Mouse (Mus musculus) forebrain, embryonic 11.5 days (tissue): ENCODE data around the gene Pip4k2a. TPM values are rescaled to one million over a fixed set of nuclear protein-coding genes. Genes with fewer than 3 reads are reported as not detected.

Experiments used
- ATAC-seq: fragments of 200-750 bp; cut with Nextera tagmentation; replicated peaks from 2 replicates; pipeline ENCODE4 v1.8.0; 2017; ENCODE audit warnings: moderate TSS enrichment; ENCODE audit not compliant: low FRiP score
- DNase-seq: peaks from one replicate; pipeline ENCODE4 v3.0.0-alpha.2; 2017; ENCODE audit warnings: low spot score
- H3K27ac ChIP-seq: fragments of 300-500 bp; sonication (generic); 2 replicates; pipeline ENCODE4 v1.5.1; 2014; ENCODE audit warnings: low read depth, low read length
- H3K27me3 ChIP-seq: fragments of 300-500 bp; sonication (generic); 2 replicates; pipeline ENCODE4 v1.6.1; 2014; ENCODE audit warnings: mild to moderate bottlenecking, low read length, mixed read lengths; ENCODE audit not compliant: control insufficient read depth, insufficient read depth
- H3K36me3 ChIP-seq: fragments of 300-500 bp; sonication (generic); 2 replicates; pipeline ENCODE4 v1.6.1; 2014; ENCODE audit warnings: mild to moderate bottlenecking, low read length, moderate library complexity, mixed read lengths; ENCODE audit not compliant: control insufficient read depth, insufficient read depth
- H3K4me1 ChIP-seq: fragments of 300-500 bp; sonication (generic); replicated peaks from 2 replicates; pipeline ENCODE4 v1.6.1; 2014; ENCODE audit warnings: low read length, mixed read lengths; ENCODE audit not compliant: control insufficient read depth, insufficient read depth
- H3K4me2 ChIP-seq: fragments of 300-500 bp; sonication (generic); 2 replicates; pipeline ENCODE4 v1.6.1; 2014; ENCODE audit warnings: low read depth, mild to moderate bottlenecking, low read length, moderate library complexity, mixed read lengths; ENCODE audit not compliant: severe bottlenecking
- H3K4me3 ChIP-seq: fragments of 300-500 bp; sonication (generic); 2 replicates; pipeline ENCODE4 v1.5.1; 2014; ENCODE audit warnings: low read depth, low read length
- H3K9ac ChIP-seq: fragments of 300-500 bp; sonication (generic); 2 replicates; pipeline ENCODE4 v1.6.1; 2014; ENCODE audit warnings: low read length
- H3K9me3 ChIP-seq: fragments of 300-500 bp; sonication (generic); 2 replicates; pipeline ENCODE4 v1.6.1; 2016; ENCODE audit warnings: low read length, mixed read lengths; ENCODE audit not compliant: control insufficient read depth
- WGBS: fragments of 180-500 bp; shearing (Covaris S2); extraction: QIAGEN DNeasy Blood & Tissue Kit; methylation state at CpG from one replicate; pipeline ENCODE4 v1.1.7; 2014; 5-methylcytosine and 5-hydroxymethylcytosine counted together
- polyA plus RNA-seq: library from polyadenylated mRNA; unstranded; fragments of >200 nt; fragmentation: Nextera tagmentation; extraction: Ambion mirVana; gene quantifications from 2 replicates; pipeline ENCODE4 v1.2.1, GENCODE M21; 2014

The Pip4k2a gene
- polyA plus RNA-seq, 1 experiment from 2014 or later = 9.2 TPM

GRCm38 (mm10) chr2:18855246-18855645 is 142.7 kb downstream of the Pip4k2a start:
- H3K4me2 ChIP-seq = no peak overlapping the region
- ATAC-seq = no peak
- DNase-seq = no peak
- no peak overlapping the region for H3K9ac ChIP-seq
- H3K36me3 ChIP-seq = no peaks in the 10 kb centered on the region
- H3K4me3 ChIP-seq = no peak overlapping the region
- no peaks in the 10 kb centered on the region for H3K9me3 ChIP-seq
- WGBS = 74% methylated on average over 8 of the region's 8 CpGs
- peaks cover 6% of the 10 kb centered on the region; the same call in 1 of the 2 replicates for H3K4me1 ChIP-seq
- H3K27me3 ChIP-seq = peaks cover 7% of the 10 kb centered on the region; the same call in 1 of the 2 replicates
- no peak overlapping the region for H3K27ac ChIP-seq

- no peaks in the 10 kb centered on the region for H3K36me3 ChIP-seq
- no peak for DNase-seq
- H3K27ac ChIP-seq = no peak overlapping the region
- no peaks in the 10 kb centered on the region for H3K27me3 ChIP-seq
- 92% methylated on average over 5 of the region's 5 CpGs for WGBS
- ATAC-seq = no peak
- no peaks in the 10 kb centered on the region for H3K9me3 ChIP-seq
- H3K4me1 ChIP-seq = peaks cover 4% of the 10 kb centered on the region; the same call in 1 of the 2 replicates
- H3K4me2 ChIP-seq = no peak overlapping the region
- H3K9ac ChIP-seq = no peak overlapping the region
- no peak overlapping the region for H3K4me3 ChIP-seq
These were observed 144.6 kb downstream of the Pip4k2a start for GRCm38 (mm10) chr2:18853345-18853744.

GRCm38 (mm10) chr2:18850657-18851056 is 147.3 kb downstream of the Pip4k2a start:
- H3K9me3 ChIP-seq = no peaks in the 10 kb centered on the region
- no peaks in the 10 kb centered on the region for H3K36me3 ChIP-seq
- DNase-seq (no peak), ATAC-seq (no peak)
- H3K4me1 ChIP-seq = no peaks in the 10 kb centered on the region
- H3K4me2 ChIP-seq = no peak overlapping the region
- 53% methylated on average over 8 of the region's 8 CpGs for WGBS
- no peak overlapping the region for H3K4me3 ChIP-seq
- no peaks in the 10 kb centered on the region for H3K27me3 ChIP-seq
- no peak overlapping the region for H3K9ac ChIP-seq
- H3K27ac ChIP-seq = no peak overlapping the region

GRCm38 (mm10) chr2:18848074-18848629 is 149.8 kb downstream of the Pip4k2a start:
- H3K4me1 ChIP-seq = no peaks in the 10 kb centered on the region
- 87% methylated on average over 5 of the region's 5 CpGs for WGBS
- H3K36me3 ChIP-seq = no peaks in the 10 kb centered on the region
- H3K27me3 ChIP-seq = no peaks in the 10 kb centered on the region
- ATAC-seq (no peak), DNase-seq (no peak)
- no peak overlapping the region for H3K4me2 ChIP-seq
- no peak overlapping the region for H3K4me3 ChIP-seq
- no peaks in the 10 kb centered on the region for H3K9me3 ChIP-seq
- H3K9ac ChIP-seq = no peak overlapping the region
- H3K27ac ChIP-seq = no peak overlapping the region

- ATAC-seq = no peak
These were observed 155.4 kb downstream of the Pip4k2a start for GRCm38 (mm10) chr2:18842527-18842926.

GRCm38 (mm10) chr2:18841051-18841450 is 156.9 kb downstream of the Pip4k2a start:
- no peak overlapping the region for H3K4me3 ChIP-seq
- 97% methylated on average over 8 of the region's 8 CpGs for WGBS

More at GRCm38 (mm10) chr2:18842527-18842926, 155.4 kb downstream of the Pip4k2a start:
- no peaks in the 10 kb centered on the region for H3K9me3 ChIP-seq
- no peaks in the 10 kb centered on the region for H3K4me1 ChIP-seq
- DNase-seq = no peak
- no peaks in the 10 kb centered on the region for H3K36me3 ChIP-seq
- H3K4me2 ChIP-seq = no peak overlapping the region
- no peak overlapping the region for H3K9ac ChIP-seq
- H3K4me3 ChIP-seq = no peak overlapping the region
- WGBS = 93% methylated on average over 6 of the region's 6 CpGs
- no peak overlapping the region for H3K27ac ChIP-seq
- no peaks in the 10 kb centered on the region for H3K27me3 ChIP-seq

GRCm38 (mm10) chr2:18839532-18839931 is 158.4 kb downstream of the Pip4k2a start:
- no peak overlapping the region for H3K4me2 ChIP-seq
- H3K27me3 ChIP-seq = no peaks in the 10 kb centered on the region
- no peaks in the 10 kb centered on the region for H3K36me3 ChIP-seq
- 89% methylated on average over 4 of the region's 4 CpGs for WGBS
- DNase-seq (no peak), ATAC-seq (no peak)
- no peak overlapping the region for H3K9ac ChIP-seq
- no peak overlapping the region for H3K27ac ChIP-seq
- H3K9me3 ChIP-seq = no peaks in the 10 kb centered on the region
- H3K4me3 ChIP-seq = no peak overlapping the region
- no peaks in the 10 kb centered on the region for H3K4me1 ChIP-seq

More at GRCm38 (mm10) chr2:18841051-18841450, 156.9 kb downstream of the Pip4k2a start:
- Histone ChIP-seq H3K9me3 (no peaks in the 10 kb centered on the region), H3K36me3 (no peaks in the 10 kb centered on the region), H3K27me3 (no peaks in the 10 kb centered on the region), H3K9ac (no peak overlapping the region), H3K4me1 (no peaks in the 10 kb centered on the region), H3K4me2 (no peak overlapping the region), H3K27ac (no peak overlapping the region)
- DNase-seq (no peak), ATAC-seq (no peak)

GRCm38 (mm10) chr2:18835266-18835908 is 162.5 kb downstream of the Pip4k2a start:
- H3K4me3 ChIP-seq = no peak overlapping the region
- no peaks in the 10 kb centered on the region for H3K36me3 ChIP-seq
- H3K4me2 ChIP-seq = no peak overlapping the region
- H3K27me3 ChIP-seq = no peaks in the 10 kb centered on the region
- no peak overlapping the region for H3K27ac ChIP-seq
- ATAC-seq = no peak
- WGBS = 93% methylated on average over 12 of the region's 12 CpGs
- DNase-seq = no peak
- H3K4me1 ChIP-seq = no peaks in the 10 kb centered on the region
- no peak overlapping the region for H3K9ac ChIP-seq
- no peaks in the 10 kb centered on the region for H3K9me3 ChIP-seq
